Mouse (Mus musculus) bone marrow macrophage, adult 2 months (primary cell): ENCODE data around the gene Ddx41.

Source experiments
- CTCF ChIP-seq: IDR thresholded peaks from 2 replicates; pipeline ENCODE4 v1.5.1; 2012; ENCODE audit warnings: low read depth, mild to moderate bottlenecking, low read length, moderate library complexity
- POLR2A ChIP-seq: IDR thresholded peaks from 2 replicates; pipeline ENCODE4 v1.6.1; 2012; ENCODE audit warnings: mild to moderate bottlenecking, low read depth, low read length, borderline replicate concordance

DNA sequence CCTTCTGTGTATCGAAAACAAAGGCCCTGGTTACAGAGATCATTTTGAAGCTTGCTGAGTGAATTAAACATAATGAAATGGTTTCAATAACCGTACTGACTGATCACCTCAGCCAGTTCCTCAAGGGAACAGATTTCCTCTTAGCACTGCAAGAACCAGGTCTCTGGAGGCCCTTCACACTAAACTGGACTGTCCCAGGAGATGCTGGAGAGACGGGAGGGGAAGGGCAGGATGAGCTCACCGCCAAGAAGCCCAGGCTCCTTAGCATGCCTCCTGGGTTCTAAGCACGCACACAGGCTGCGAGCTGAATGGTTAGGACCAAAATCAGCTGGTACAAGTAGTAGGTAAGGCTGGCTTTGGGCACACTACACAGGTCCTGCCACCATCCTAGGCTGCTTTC is 30.5 kb upstream of the Ddx41 start:
- TF ChIP-seq CTCF (no peak), POLR2A (no peak)
